Mouse (Mus musculus) MEL (cell line): ENCODE results near the gene Lrrc23. TPM values are rescaled to one million over a fixed set of nuclear protein-coding genes. Genes with fewer than 3 reads are reported as not detected.

Experiments used
- DNase-seq: peaks from one replicate; pipeline ENCODE4 v3.0.0; 2011; ENCODE audit warnings: low read depth, low spot score
- H3K27ac ChIP-seq: 2 replicates; pipeline ENCODE4 v1.5.1; 2012; ENCODE audit warnings: low read depth, mild to moderate bottlenecking, control low read depth, low read length, moderate library complexity; ENCODE audit not compliant: control insufficient read depth
- H3K27me3 ChIP-seq, 2 experiments: fragments of 150-350 bp in 1 of 2; sonication (generic) in 1 of 2; 2 replicates each; pipeline ENCODE4 v1.6.1; 2012; ENCODE audit warnings: low read length in 2 of 2, mild to moderate bottlenecking in 2 of 2, improper control_type of control experiment in 1 of 2, moderate library complexity in 1 of 2; ENCODE audit not compliant: insufficient read depth in 2 of 2, control insufficient read depth in 1 of 2
- H3K36me3 ChIP-seq, 2 experiments: 2 replicates each; pipeline ENCODE4 v1.6.1; 2012 to 2014; ENCODE audit warnings: low read length in 2 of 2, improper control_type of control experiment in 1 of 2, inconsistent platforms in 1 of 2, mild to moderate bottlenecking in 1 of 2; ENCODE audit not compliant: insufficient read depth in 2 of 2, control insufficient read depth in 1 of 2
- H3K4me1 ChIP-seq, 2 experiments: fragments of 150-350 bp in 1 of 2; sonication (generic) in 1 of 2; 2 replicates each; pipeline ENCODE4 v1.6.1; 2012; ENCODE audit warnings: low read length in 2 of 2, improper control_type of control experiment in 1 of 2, mild to moderate bottlenecking in 1 of 2; ENCODE audit not compliant: insufficient read depth in 2 of 2, control insufficient read depth in 1 of 2
- H3K4me3 ChIP-seq, 2 experiments: fragments of 150-350 bp in 1 of 2; sonication (generic) in 1 of 2; 2 replicates each; pipeline ENCODE4 v1.5.1; 2012; ENCODE audit warnings: low read depth in 2 of 2, low read length in 2 of 2, mild to moderate bottlenecking in 2 of 2, moderate library complexity in 2 of 2, control low read depth in 1 of 2, improper control_type of control experiment in 1 of 2; ENCODE audit not compliant: control insufficient read depth in 1 of 2, insufficient read depth in 1 of 2
- H3K79me2 ChIP-seq: 2 replicates; pipeline ENCODE4 v1.6.1; 2012; ENCODE audit warnings: mild to moderate bottlenecking, low read length, moderate library complexity; ENCODE audit not compliant: control insufficient read depth, poor library complexity, insufficient read depth
- H3K9ac ChIP-seq: 2 replicates; pipeline ENCODE4 v1.6.1; 2012; ENCODE audit warnings: low read depth, mild to moderate bottlenecking, control low read depth, low read length, moderate library complexity; ENCODE audit not compliant: control insufficient read depth, poor library complexity, severe bottlenecking
- H3K9me3 ChIP-seq: fragments of 150-350 bp; sonication (generic); replicated peaks from 2 replicates; pipeline ENCODE4 v1.6.1; 2012; ENCODE audit warnings: mild to moderate bottlenecking, low read length, improper control_type of control experiment, moderate library complexity; ENCODE audit not compliant: insufficient read depth
- E2F4 ChIP-seq: IDR thresholded peaks from 2 replicates; pipeline ENCODE4 v1.6.1; 2011; ENCODE audit warnings: low read depth, low read length, improper control_type of control experiment, borderline replicate concordance
- EP300 ChIP-seq, 2 experiments: IDR thresholded peaks; 2 replicates each; pipeline ENCODE4 v1.6.1; 2011; ENCODE audit warnings: improper control_type of control experiment in 2 of 2, low read length in 2 of 2, low read depth in 1 of 2, mild to moderate bottlenecking in 1 of 2
- ETS1 ChIP-seq: IDR thresholded peaks from 2 replicates; pipeline ENCODE4 v1.6.1; 2012; ENCODE audit warnings: low read depth, mild to moderate bottlenecking, inconsistent platforms, low read length, improper control_type of control experiment, moderate library complexity
- GABPA ChIP-seq: IDR thresholded peaks from 2 replicates; pipeline ENCODE4 v1.6.1; 2012; ENCODE audit warnings: low read depth, mild to moderate bottlenecking, inconsistent platforms, low read length, improper control_type of control experiment, moderate library complexity
- MAX ChIP-seq: IDR thresholded peaks from 2 replicates; pipeline ENCODE4 v1.6.1; 2011; ENCODE audit warnings: low read length, improper control_type of control experiment
- MAZ ChIP-seq: IDR thresholded peaks from 2 replicates; pipeline ENCODE4 v1.6.1; 2012; ENCODE audit warnings: low read depth, mild to moderate bottlenecking, inconsistent platforms, low read length, improper control_type of control experiment
- MEF2A ChIP-seq: IDR thresholded peaks from 2 replicates; pipeline ENCODE4 v1.6.1; 2014; ENCODE audit warnings: low read depth, mild to moderate bottlenecking, inconsistent platforms, low read length, improper control_type of control experiment; ENCODE audit not compliant: poor library complexity, insufficient replicate concordance, severe bottlenecking; ENCODE audit errors: extremely low read depth
- MXI1 ChIP-seq: IDR thresholded peaks from 2 replicates; pipeline ENCODE4 v1.6.1; 2011; ENCODE audit warnings: mild to moderate bottlenecking, low read depth, low read length, improper control_type of control experiment
- MYC ChIP-seq: IDR thresholded peaks from 2 replicates; pipeline ENCODE4 v1.6.1; 2011; ENCODE audit warnings: low read depth, mild to moderate bottlenecking, low read length, improper control_type of control experiment, moderate library complexity
- POLR2AphosphoS2 ChIP-seq: IDR thresholded peaks from 2 replicates; pipeline ENCODE4 v1.6.1; 2011; ENCODE audit warnings: low read length, improper control_type of control experiment
- RAD21 ChIP-seq: IDR thresholded peaks from 2 replicates; pipeline ENCODE4 v1.6.1; 2011; ENCODE audit warnings: mild to moderate bottlenecking, low read depth, low read length, improper control_type of control experiment
- RCOR1 ChIP-seq: IDR thresholded peaks from 2 replicates; pipeline ENCODE4 v1.6.1; 2012; ENCODE audit warnings: low read depth, mild to moderate bottlenecking, inconsistent platforms, low read length, improper control_type of control experiment
- SIN3A ChIP-seq: IDR thresholded peaks from 2 replicates; pipeline ENCODE4 v1.6.1; 2012; ENCODE audit warnings: low read length, improper control_type of control experiment, inconsistent platforms
- SMC3 ChIP-seq: IDR thresholded peaks from 2 replicates; pipeline ENCODE4 v1.6.1; 2011; ENCODE audit warnings: low read depth, low read length, improper control_type of control experiment
- TCF12 ChIP-seq: IDR thresholded peaks from 2 replicates; pipeline ENCODE4 v1.6.1; 2014; ENCODE audit warnings: low read depth, mild to moderate bottlenecking, inconsistent platforms, low read length, improper control_type of control experiment, moderate library complexity
- UBTF ChIP-seq: IDR thresholded peaks from 2 replicates; pipeline ENCODE4 v1.6.1; 2012; ENCODE audit warnings: low read depth, mild to moderate bottlenecking, inconsistent platforms, low read length, improper control_type of control experiment, moderate library complexity, borderline replicate concordance; ENCODE audit not compliant: insufficient read depth
- USF2 ChIP-seq, 2 experiments: IDR thresholded peaks; 2 replicates each; pipeline ENCODE4 v1.6.1; 2011 to 2012; ENCODE audit warnings: improper control_type of control experiment in 2 of 2, low read length in 2 of 2, borderline replicate concordance in 1 of 2, inconsistent platforms in 1 of 2, low read depth in 1 of 2, mild to moderate bottlenecking in 1 of 2; ENCODE audit not compliant: insufficient read depth in 1 of 2
- ZKSCAN1 ChIP-seq: IDR thresholded peaks from 2 replicates; pipeline ENCODE4 v1.6.1; 2012; ENCODE audit warnings: low read depth, mild to moderate bottlenecking, inconsistent platforms, low read length, improper control_type of control experiment, moderate library complexity
- ZNF384 ChIP-seq: IDR thresholded peaks from 2 replicates; pipeline ENCODE4 v1.6.1; 2012; ENCODE audit warnings: low read depth, mild to moderate bottlenecking, inconsistent platforms, low read length, improper control_type of control experiment
- polyA plus RNA-seq, 2 experiments: library from polyadenylated mRNA; stranded (reverse) in 1 of 2; unstranded in 1 of 2; fragments of >175 nt in 1 of 2; fragments of >200 nt in 1 of 2; gene quantifications; 2 replicates each; pipeline versions ENCODE4 v1.2.1 to v1.2.4; 2012; ENCODE audit warnings: low replicate concordance in 2 of 2, low read depth in 1 of 2; ENCODE audit not compliant: insufficient read length in 2 of 2, insufficient read depth in 1 of 2, missing spikeins in 1 of 2
- total RNA-seq: library from RNA; depleted of rRNA; stranded (reverse); fragments of 300-350 nt; gene quantifications from 2 replicates; pipeline ENCODE4 v1.2.3, GENCODE M21; 2012

Gene Lrrc23
- total and polyA plus RNA-seq, 3 experiments: 0.11 TPM; not detected in 2

DNA sequence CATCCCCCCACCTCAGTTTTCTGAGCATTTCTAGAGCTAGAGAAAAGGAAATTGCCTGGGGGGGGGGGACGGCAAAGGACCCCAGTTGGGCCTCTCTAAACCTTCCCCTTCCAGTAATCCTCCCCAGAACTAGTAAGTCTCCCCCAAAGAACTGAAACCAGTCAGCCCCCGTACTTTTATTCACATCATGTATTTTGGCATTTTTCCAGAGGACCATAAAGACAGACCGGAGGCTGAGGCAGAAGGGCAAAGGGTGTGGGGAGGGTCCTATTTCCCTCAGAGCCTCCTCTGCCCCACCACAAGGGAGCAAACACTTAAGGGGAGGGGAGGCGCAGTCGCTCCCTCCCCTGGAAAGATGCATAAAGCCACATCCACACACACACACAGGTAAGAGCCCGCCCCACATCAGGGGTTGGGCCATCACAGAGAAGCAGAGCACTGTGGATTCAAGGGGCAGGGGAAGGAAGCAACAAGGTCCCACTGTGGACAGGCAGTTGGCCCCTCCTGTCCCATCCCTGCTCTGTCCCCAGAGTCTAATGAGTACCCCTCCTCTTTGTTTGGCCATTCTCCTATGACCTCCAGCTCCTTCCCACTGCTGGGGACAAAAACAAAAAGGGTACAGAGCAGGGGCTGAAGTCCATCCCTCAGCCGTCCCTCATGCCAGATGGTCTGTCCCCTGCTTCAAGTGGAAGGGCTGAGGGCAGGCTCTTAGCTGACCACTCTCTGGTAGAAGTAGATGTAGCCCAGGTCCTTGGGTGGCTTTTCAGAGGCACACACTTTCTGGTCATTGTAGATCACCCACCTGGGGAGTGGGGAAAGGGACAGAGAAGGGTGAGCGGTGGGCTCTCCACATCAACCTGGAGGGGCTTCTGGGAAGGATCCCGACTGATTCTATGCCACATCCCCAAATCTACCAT lies 35.6 kb upstream of the Lrrc23 start:
- H3K36me3 ChIP-seq: peaks cover 8 to 11% of the 10 kb centered on the region in 2 experiments
- no peaks in the 10 kb centered on the region for H3K27me3 ChIP-seq
- DNase-seq: no peak
- TF ChIP-seq POLR2AphosphoS2 (no peak), ETS1 (no peak), RAD21 (no peak), E2F4 (no peak), RCOR1 (no peak), MEF2A (no peak)
- H3K27ac ChIP-seq: no peak overlapping the region
- H3K4me1 ChIP-seq: peaks cover 0 to 13% of the 10 kb centered on the region in 2 experiments; a peak in 3 of 4 replicates
- no peak overlapping the region for H3K9ac ChIP-seq
- peaks cover 16% of the 10 kb centered on the region for H3K79me2 ChIP-seq
- H3K9me3 ChIP-seq: no peaks in the 10 kb centered on the region
- H3K4me3 ChIP-seq: no peak overlapping the region

- TF ChIP-seq MAX (no peak), RCOR1 (no peak), TCF12 (no peak; the same call in 1 of the 2 replicates), ZKSCAN1 (no peak), EP300 (IDR thresholded peaks at IDR 0.05; ENCODE audit: low read depth in 1 of 2, low read length in 2 of 2) (no peak), POLR2AphosphoS2 (no peak; the same call in 1 of the 2 replicates), GABPA (no peak), MYC (no peak), ZNF384 (no peak), SMC3 (no peak), MXI1 (no peak), USF2 (IDR thresholded peaks at IDR 0.05; ENCODE audit: borderline replicate concordance in 1 of 2, insufficient read depth in 1 of 2, low read depth in 1 of 2, low read length in 2 of 2) (no peak), MAZ (no peak), SIN3A (no peak), UBTF (no peak)
- TF ChIP-seq, all 39 proteins: peak for 0
- Histone ChIP-seq H3K79me2 (peaks cover 16% of the 10 kb centered on the region), H3K9ac (peak overlapping the region; percentile 73), H3K27me3 (no peaks in the 10 kb centered on the region), H3K27ac (peak overlapping the region; percentile 32; the same call in 1 of the 2 replicates), H3K4me1 (peaks cover 0 to 19% of the 10 kb centered on the region in 2 experiments; a peak in 3 of 4 replicates), H3K9me3 (no peaks in the 10 kb centered on the region), H3K36me3 (peaks cover 8 to 11% of the 10 kb centered on the region in 2 experiments), H3K4me3 (peak overlapping the region; percentile 72 to 78)
- no peak for DNase-seq
Observed at GRCm38 (mm10) chr6:124814448-124814847, 34.9 kb upstream of the Lrrc23 start.
